Mouse (Mus musculus) thymus, adult 2 months (tissue): ENCODE results near the gene Spata16. TPM values are rescaled to one million over a fixed set of nuclear protein-coding genes. Genes with fewer than 3 reads are reported as not detected.

Source experiments
- DNase-seq: peaks from one replicate; pipeline ENCODE4 v3.0.0; 2021
- H3K27ac ChIP-seq: fragments of 200-500 bp; 2 replicates; pipeline ENCODE4 v1.5.1; 2012; ENCODE audit warnings: low read length, control low read depth; ENCODE audit not compliant: control insufficient read depth, insufficient read depth
- H3K27me3 ChIP-seq: fragments of 200-500 bp; 2 replicates; pipeline ENCODE4 v1.6.1; 2012; ENCODE audit warnings: mild to moderate bottlenecking, low read length, moderate library complexity, mixed read lengths; ENCODE audit not compliant: control insufficient read depth, insufficient read depth
- H3K36me3 ChIP-seq: fragments of 200-500 bp; 2 replicates; pipeline ENCODE4 v1.6.1; 2012; ENCODE audit warnings: mild to moderate bottlenecking, low read length, moderate library complexity; ENCODE audit not compliant: control insufficient read depth, insufficient read depth
- H3K4me1 ChIP-seq: fragments of 200-500 bp; replicated peaks from 2 replicates; pipeline ENCODE4 v1.6.1; 2012; ENCODE audit warnings: low read length; ENCODE audit not compliant: control insufficient read depth, insufficient read depth
- H3K4me3 ChIP-seq: fragments of 200-500 bp; 2 replicates; pipeline ENCODE4 v1.5.1; 2012; ENCODE audit warnings: mild to moderate bottlenecking, low read length, control low read depth, moderate library complexity; ENCODE audit not compliant: control insufficient read depth, insufficient read depth
- CTCF ChIP-seq: fragments of 200-500 bp; IDR thresholded peaks from 2 replicates; pipeline ENCODE4 v1.5.1; 2012; ENCODE audit warnings: mild to moderate bottlenecking, control low read depth, low read length, moderate library complexity, borderline replicate concordance; ENCODE audit not compliant: control insufficient read depth, poor library complexity, insufficient read depth; ENCODE audit errors: extremely low read depth
- POLR2A ChIP-seq: fragments of 200-500 bp; IDR thresholded peaks from 2 replicates; pipeline ENCODE4 v1.6.1; 2012; ENCODE audit warnings: mild to moderate bottlenecking, low read length, control low read depth, moderate library complexity; ENCODE audit not compliant: control insufficient read depth, poor library complexity, insufficient read depth; ENCODE audit errors: extremely low read depth
- WGBS: fragments of 180-500 bp; shearing (Covaris S2); methylation state at CpG from one replicate; pipeline ENCODE4 v1.1.7; 2018; 5-methylcytosine and 5-hydroxymethylcytosine counted together
- polyA plus RNA-seq: library from polyadenylated mRNA; depleted of rRNA; stranded (reverse); fragments of >200 nt; gene quantifications from 2 replicates; pipeline ENCODE4 v1.2.3, GENCODE M21; 2012

The Spata16 gene
- polyA plus RNA-seq, 1 experiment = not detected

DNA sequence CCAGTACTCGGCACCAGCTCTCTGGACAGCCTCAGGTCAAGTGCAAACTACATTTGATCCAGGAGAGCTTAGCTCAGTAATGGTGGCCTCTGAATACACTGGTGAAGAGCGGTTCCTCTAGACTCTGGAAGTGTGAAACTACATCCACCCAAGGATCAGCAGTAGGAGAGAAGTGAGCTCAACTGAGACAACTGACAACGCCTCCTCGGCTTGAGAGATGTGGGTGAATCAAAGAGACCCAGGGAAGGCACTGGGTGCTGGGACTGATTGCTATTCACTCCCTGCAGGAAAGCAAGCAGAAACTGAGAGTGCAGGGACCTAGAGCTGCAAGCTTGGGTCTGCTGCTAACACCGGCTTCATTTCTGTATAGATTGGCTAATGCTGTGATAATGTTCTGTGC is 210.5 kb downstream of the Spata16 start:
- H3K4me3 ChIP-seq = no peak overlapping the region
- H3K36me3 ChIP-seq = no peaks in the 10 kb centered on the region
- TF ChIP-seq POLR2A (no peak), CTCF (no peak)
- 87% methylated on average over 5 of the region's 5 CpGs for WGBS
- H3K4me1 ChIP-seq = no peaks in the 10 kb centered on the region
- H3K27me3 ChIP-seq = no peaks in the 10 kb centered on the region
- no peak for DNase-seq
- no peak overlapping the region for H3K27ac ChIP-seq

DNA sequence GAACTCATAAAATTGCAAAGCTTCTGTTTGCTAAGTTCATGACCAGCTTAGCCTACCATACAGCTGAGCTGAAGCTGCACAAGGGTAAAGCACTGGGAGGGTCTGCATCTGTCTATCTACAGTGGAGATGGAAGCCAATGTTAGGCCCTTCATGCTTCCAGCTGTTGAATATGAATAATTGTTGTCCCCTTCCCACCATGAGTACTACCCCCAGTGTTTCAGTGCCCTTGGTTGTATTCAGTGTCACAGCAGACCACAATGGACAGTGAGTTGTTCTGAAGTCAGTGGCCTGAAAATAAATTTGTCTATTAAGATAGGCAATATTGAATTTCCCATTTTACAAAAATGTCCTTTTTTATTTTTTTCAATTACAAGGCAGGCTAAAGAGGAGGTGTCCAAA is 212.8 kb downstream of the Spata16 start:
- TF ChIP-seq POLR2A (no peak), CTCF (no peak)
- no peak overlapping the region for H3K27ac ChIP-seq
- H3K27me3 ChIP-seq = no peaks in the 10 kb centered on the region
- H3K4me3 ChIP-seq = no peak overlapping the region
- no peak for DNase-seq
- no peaks in the 10 kb centered on the region for H3K36me3 ChIP-seq
- H3K4me1 ChIP-seq = no peaks in the 10 kb centered on the region

DNA sequence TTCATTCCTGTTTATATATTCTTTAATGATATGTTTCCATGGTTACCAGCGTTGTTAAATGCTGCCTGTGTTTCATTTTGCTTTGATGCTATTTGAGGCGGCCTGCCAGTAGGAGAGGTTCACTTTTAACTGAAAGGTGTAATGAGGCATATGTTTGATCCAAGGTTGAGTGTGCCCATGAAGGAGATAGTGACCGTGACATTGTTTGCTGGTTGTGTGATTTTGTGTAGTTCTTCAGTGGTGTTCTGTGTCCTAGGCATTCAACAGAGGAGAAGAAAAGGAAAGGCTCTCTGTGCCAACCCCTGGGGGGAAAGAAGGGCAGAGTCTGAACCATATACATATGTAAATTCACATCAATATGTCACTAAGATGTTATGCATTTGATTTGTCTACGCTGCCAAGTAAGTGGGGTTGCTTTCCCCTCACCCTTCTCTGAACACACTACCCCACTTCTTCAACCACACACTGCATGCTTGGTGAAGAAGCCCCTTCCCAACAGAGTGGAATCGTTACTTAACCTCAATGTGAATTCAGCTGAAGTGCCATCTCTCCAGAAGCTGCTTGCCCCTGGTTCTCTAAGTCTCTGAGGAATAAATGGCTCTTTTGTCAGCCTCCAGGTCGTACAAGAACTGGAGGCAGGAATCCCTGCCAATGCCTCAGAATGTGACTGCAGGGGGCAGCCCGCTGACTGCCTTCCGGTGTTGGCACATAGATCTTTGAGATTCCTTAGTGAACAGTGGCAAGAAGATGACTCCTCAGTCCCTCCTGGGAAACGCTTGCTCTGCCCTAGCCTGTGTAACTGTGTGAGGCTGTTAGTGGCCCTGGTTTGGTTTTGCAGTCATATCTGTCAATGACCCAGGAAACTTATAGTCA is 213.5 kb downstream of the Spata16 start:
- Histone ChIP-seq H3K4me3 (no peak overlapping the region), H3K27me3 (no peaks in the 10 kb centered on the region), H3K36me3 (no peaks in the 10 kb centered on the region), H3K4me1 (no peaks in the 10 kb centered on the region), H3K27ac (no peak overlapping the region)
- no peak for DNase-seq
- WGBS = 85% methylated on average over 9 of the region's 9 CpGs
- TF ChIP-seq CTCF (no peak), POLR2A (no peak)

DNA sequence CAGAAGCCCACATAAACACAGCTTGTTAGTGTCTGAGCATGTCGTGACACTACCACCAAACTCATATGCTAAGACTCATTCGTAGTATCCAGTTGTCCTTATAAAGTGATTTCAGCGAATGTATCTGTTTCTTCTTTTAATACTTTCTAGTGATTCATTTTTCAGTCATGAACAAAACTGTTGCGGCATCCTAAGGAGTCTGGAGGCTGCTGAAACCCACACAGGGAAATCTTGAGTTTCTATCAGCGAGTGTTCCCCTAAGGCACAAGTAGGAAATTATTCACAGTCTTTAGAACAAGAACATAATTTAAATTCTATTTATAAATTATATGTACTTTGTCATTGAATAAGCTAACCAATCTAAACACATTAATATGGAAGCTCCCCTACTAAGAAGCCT is 216.1 kb downstream of the Spata16 start:
- WGBS = 89% methylated on average over 5 of the region's 5 CpGs

DNA sequence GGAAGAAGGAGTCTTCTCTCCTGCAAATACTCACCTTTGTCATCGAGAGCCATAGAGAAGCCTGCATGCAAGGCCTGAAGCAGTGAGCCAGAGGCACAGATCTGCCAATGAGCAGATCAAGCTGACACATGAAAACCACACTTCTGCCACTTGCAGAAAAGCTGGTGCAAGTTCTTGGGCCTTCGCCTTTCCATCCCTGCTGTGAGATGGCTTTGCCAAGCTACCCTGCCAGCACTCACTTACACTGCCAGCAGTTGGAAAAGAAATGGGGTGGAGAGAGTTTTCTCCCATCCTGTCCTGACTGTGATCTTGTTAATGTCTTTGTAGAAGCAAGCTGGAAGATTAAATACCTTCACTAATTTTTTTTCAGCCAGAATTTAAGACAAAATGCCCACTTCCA is 237.3 kb downstream of the Spata16 start:
- WGBS = 84% methylated on average over 2 of the region's 2 CpGs

More for the DNA sequence above, 216.1 kb downstream of the Spata16 start:
- H3K4me1 ChIP-seq = no peaks in the 10 kb centered on the region
- no peaks in the 10 kb centered on the region for H3K36me3 ChIP-seq
- DNase-seq = no peak
- no peak for TF ChIP-seq CTCF
- no peak for TF ChIP-seq POLR2A
- no peak overlapping the region for H3K4me3 ChIP-seq
- H3K27ac ChIP-seq = no peak overlapping the region
- H3K27me3 ChIP-seq = no peaks in the 10 kb centered on the region

DNA sequence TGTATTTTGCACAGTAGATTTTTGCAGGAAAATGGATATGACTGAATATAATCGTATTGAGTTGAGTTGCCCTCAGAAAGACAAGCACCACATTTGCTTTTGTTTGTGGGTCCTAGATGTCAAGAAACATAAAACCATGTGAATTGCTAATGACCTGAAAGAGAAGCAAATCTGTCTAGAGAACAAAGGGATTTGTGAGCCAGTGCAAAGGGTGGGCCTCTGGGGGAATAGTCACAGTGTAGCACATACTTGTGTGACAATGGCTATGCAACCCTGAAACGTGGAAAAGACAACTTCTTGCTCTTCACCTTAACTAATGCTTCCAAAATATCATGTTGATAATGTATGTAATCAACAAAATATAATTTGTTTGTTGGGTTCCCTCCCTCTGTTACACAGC is 239.9 kb downstream of the Spata16 start:
- WGBS = 74% methylated on average over 2 of the region's 2 CpGs
- no peak overlapping the region for H3K4me3 ChIP-seq

More for the DNA sequence above, 237.3 kb downstream of the Spata16 start:
- no peaks in the 10 kb centered on the region for H3K4me1 ChIP-seq
- DNase-seq = no peak
- H3K4me3 ChIP-seq = no peak overlapping the region
- no peak overlapping the region for H3K27ac ChIP-seq
- no peaks in the 10 kb centered on the region for H3K27me3 ChIP-seq
- TF ChIP-seq CTCF (no peak), POLR2A (no peak)
- H3K36me3 ChIP-seq = no peaks in the 10 kb centered on the region

DNA sequence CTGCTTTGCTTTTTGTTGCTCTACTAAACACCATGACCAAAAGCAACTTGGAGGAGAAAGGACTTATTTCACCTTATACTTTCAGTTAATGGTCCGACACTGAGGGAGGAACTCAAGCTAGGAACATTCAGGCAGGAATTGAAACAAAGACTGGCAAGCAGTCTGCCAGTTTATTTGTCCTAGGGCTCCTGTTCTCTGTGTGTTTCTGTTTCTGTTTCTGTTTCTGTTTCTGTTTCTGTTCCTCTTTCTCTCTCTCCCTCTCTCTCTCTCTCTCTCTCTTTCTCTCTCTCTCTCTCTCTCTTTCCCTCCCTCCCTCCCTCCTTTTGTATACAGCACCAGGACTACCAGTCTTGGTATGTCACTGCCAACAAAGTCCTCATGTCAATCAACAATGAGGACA is 279.2 kb downstream of the Spata16 start:
- no peak overlapping the region for H3K4me3 ChIP-seq
- H3K4me1 ChIP-seq = no peaks in the 10 kb centered on the region
- 62% methylated on average over 1 of the region's 1 CpGs for WGBS
- H3K36me3 ChIP-seq = no peaks in the 10 kb centered on the region
- no peak overlapping the region for H3K27ac ChIP-seq
- TF ChIP-seq CTCF (no peak), POLR2A (no peak)
- DNase-seq = no peak
- H3K27me3 ChIP-seq = no peaks in the 10 kb centered on the region

More for the DNA sequence above, 239.9 kb downstream of the Spata16 start:
- Histone ChIP-seq H3K27me3 (no peaks in the 10 kb centered on the region), H3K36me3 (no peaks in the 10 kb centered on the region), H3K27ac (no peak overlapping the region), H3K4me1 (no peaks in the 10 kb centered on the region)
- DNase-seq = no peak
- TF ChIP-seq CTCF (no peak), POLR2A (no peak)
